Mouse (Mus musculus): ENCODE results near the gene Dlat.
A peak's percentile ranks its signal among the peaks of the same experiment; 100 is the strongest.
"Not testable (repeated sequence)": the region's sequence is repeated elsewhere in the genome, so short reads cannot be mapped to it uniquely, and the experiment has no call there.

Gene Dlat

GRCm38 (mm10) chr9:50660431-50660830, 851 bp upstream of the Dlat start:
- DNase-seq (ENCODE audit: low spot score in 2 of 2), result peak in 1 of 2 experiments; percentile 9

GRCm38 (mm10) chr9:50658941-50659388, 615 bp downstream of the Dlat start:
- DNase-seq (ENCODE audit: low spot score in 2 of 2), result no peak

GRCm38 (mm10) chr9:50658391-50658790, 1.2 kb downstream of the Dlat start:
- no peak for DNase-seq (ENCODE audit: low spot score in 2 of 2)

GRCm38 (mm10) chr9:50650503-50650902, 9.1 kb downstream of the Dlat start:
- DNase-seq (ENCODE audit: low spot score in 2 of 2), result no peak

- DNase-seq (ENCODE audit: low spot score in 2 of 2), result no peak
Observed at GRCm38 (mm10) chr9:50646826-50647370, 12.7 kb downstream of the Dlat start.

- no peak for DNase-seq (ENCODE audit: low spot score in 2 of 2)
Observed at GRCm38 (mm10) chr9:50634270-50634669, 25.3 kb downstream of the Dlat start.

- no peak for DNase-seq (ENCODE audit: low spot score in 2 of 2)
Observed at GRCm38 (mm10) chr9:50633059-50633458, 26.5 kb downstream of the Dlat start.

GRCm38 (mm10) chr9:50632016-50632688, 27.4 kb downstream of the Dlat start:
- DNase-seq (ENCODE audit: low spot score in 2 of 2), result no peak

- not testable (repeated sequence) for DNase-seq (ENCODE audit: low spot score in 2 of 2)
Observed at GRCm38 (mm10) chr9:50630903-50631302, 28.7 kb downstream of the Dlat start.

GRCm38 (mm10) chr9:50617794-50618330, 41.7 kb downstream of the Dlat start:
- no peak for DNase-seq (ENCODE audit: low spot score in 2 of 2)

- DNase-seq (ENCODE audit: low spot score in 2 of 2), result peak; percentile 74 to 91
Observed at GRCm38 (mm10) chr9:50616766-50617603, 42.6 kb downstream of the Dlat start, which contains the start of the genes Pih1d2 and Nkapd1. TSS of gene Pih1d2 (plus strand) at chr9:50617321. TSS of gene Nkapd1 (minus strand) at chr9:50617464.

GRCm38 (mm10) chr9:50616161-50616560, 43.4 kb downstream of the Dlat start:
- DNase-seq (ENCODE audit: low spot score in 2 of 2), result no peak

- no peak for DNase-seq (ENCODE audit: low spot score in 2 of 2)
Observed at GRCm38 (mm10) chr9:50612115-50612514, 47.5 kb downstream of the Dlat start.

- DNase-seq (ENCODE audit: low spot score in 2 of 2), result no peak
Observed at GRCm38 (mm10) chr9:50604338-50604737, 55.2 kb downstream of the Dlat start.

GRCm38 (mm10) chr9:50603998-50604324, 55.6 kb downstream of the Dlat start:
- no peak for DNase-seq (ENCODE audit: low spot score in 2 of 2)

- DNase-seq (ENCODE audit: low spot score in 2 of 2), result peak; percentile 90 to 91
Observed at GRCm38 (mm10) chr9:50603189-50603997, 56.2 kb downstream of the Dlat start, which contains the start of the genes Sdhd and Timm8b. TSS of gene Sdhd (minus strand) at chr9:50603812. TSS of gene Timm8b (plus strand) at chr9:50603910.

- no peak for DNase-seq (ENCODE audit: low spot score in 2 of 2)
Observed at GRCm38 (mm10) chr9:50602055-50602845, 57.3 kb downstream of the Dlat start.

- no peak for DNase-seq (ENCODE audit: low spot score in 2 of 2)
Observed at GRCm38 (mm10) chr9:50601536-50601935, 58.0 kb downstream of the Dlat start.

GRCm38 (mm10) chr9:50596973-50597372, 62.6 kb downstream of the Dlat start:
- DNase-seq (ENCODE audit: low spot score in 2 of 2), result no peak

- DNase-seq (ENCODE audit: low spot score in 2 of 2), result no peak
Observed at GRCm38 (mm10) chr9:50594794-50595417, 64.7 kb downstream of the Dlat start.

Measured in cerebellum, postnatal 4 days (tissue).